Mouse (Mus musculus): ENCODE data around the gene Phyhipl. TPM values are rescaled to one million over a fixed set of nuclear protein-coding genes. Genes with fewer than 3 reads are reported as not detected.

Gene Phyhipl
- polyA plus RNA-seq, 1 experiment from 2014 or later, result 3.5 TPM

- H3K27ac ChIP-seq (replicated peaks), result no peak overlapping the region
- no peaks in the 10 kb centered on the region for H3K9me3 ChIP-seq (ENCODE audit: control insufficient read depth, low read length)
- no peak overlapping the region for H3K4me3 ChIP-seq (ENCODE audit: low read depth, low read length)
- ATAC-seq (ENCODE audit: low FRiP score, low TSS enrichment) (no peak), DNase-seq (ENCODE audit: low spot score) (no peak)
- H3K9ac ChIP-seq (ENCODE audit: low read length), result no peak overlapping the region
- H3K4me1 ChIP-seq (replicated peaks; ENCODE audit: control insufficient read depth, insufficient read depth), result no peaks in the 10 kb centered on the region
- TF ChIP-seq CTCF (IDR thresholded peaks at IDR 0.05; ENCODE audit: low read depth), result no peak
- TF ChIP-seq EP300 (optimal IDR thresholded peaks at IDR 0.05), result no peak
- no peaks in the 10 kb centered on the region for H3K27me3 ChIP-seq (ENCODE audit: control insufficient read depth, insufficient read depth, low read length)
- H3K36me3 ChIP-seq (ENCODE audit: control insufficient read depth, insufficient read depth, low read length), result no peaks in the 10 kb centered on the region
- no peak overlapping the region for H3K4me2 ChIP-seq (replicated peaks; ENCODE audit: low read depth)
- WGBS, result 88% methylated on average over 1 of the region's 1 CpGs
Observed at GRCm38 (mm10) chr10:70611633-70612032, 44.1 kb downstream of the Phyhipl start.

GRCm38 (mm10) chr10:70599925-70600305 is 55.9 kb downstream of the Phyhipl start:
- 0 out of 2 replicates have a peak, but pooled peaks have one; percentile 2 for ATAC-seq (ENCODE audit: low FRiP score, low TSS enrichment)
- Histone ChIP-seq H3K4me2 (replicated peaks; ENCODE audit: low read depth) (peak overlapping the region; percentile 91), H3K36me3 (ENCODE audit: control insufficient read depth, insufficient read depth, low read length) (no peaks in the 10 kb centered on the region), H3K4me1 (replicated peaks; ENCODE audit: control insufficient read depth, insufficient read depth) (no peaks in the 10 kb centered on the region), H3K9me3 (ENCODE audit: control insufficient read depth, low read length) (no peaks in the 10 kb centered on the region), H3K27me3 (ENCODE audit: control insufficient read depth, insufficient read depth, low read length) (peaks cover 7% of the 10 kb centered on the region; the same call in 1 of the 2 replicates), H3K4me3 (ENCODE audit: low read depth, low read length) (peak overlapping the region; percentile 60), H3K9ac (ENCODE audit: low read length) (no peak overlapping the region), H3K27ac (replicated peaks) (no peak overlapping the region)
- DNase-seq (ENCODE audit: low spot score), result peak; percentile 13
- 1% methylated on average over 24 of the region's 28 CpGs for WGBS
- no peak for TF ChIP-seq EP300 (optimal IDR thresholded peaks at IDR 0.05)
- no peak for TF ChIP-seq CTCF (IDR thresholded peaks at IDR 0.05; ENCODE audit: low read depth)

GRCm38 (mm10) chr10:70599126-70599924 is 56.4 kb downstream of the Phyhipl start:
- WGBS, result under 1% methylated on average over 62 of the region's 124 CpGs
- ATAC-seq (ENCODE audit: low FRiP score, low TSS enrichment) (peak; percentile 95), DNase-seq (ENCODE audit: low spot score) (peak; percentile 88)
- H3K9ac ChIP-seq (ENCODE audit: low read length), result peak overlapping the region; percentile 18
- peak overlapping the region; percentile 91 for H3K4me2 ChIP-seq (replicated peaks; ENCODE audit: low read depth)
- H3K4me3 ChIP-seq (ENCODE audit: low read depth, low read length), result peak overlapping the region; percentile 60
- H3K27me3 ChIP-seq (ENCODE audit: control insufficient read depth, insufficient read depth, low read length), result peaks cover 7% of the 10 kb centered on the region; the same call in 1 of the 2 replicates
- no peaks in the 10 kb centered on the region for H3K36me3 ChIP-seq (ENCODE audit: control insufficient read depth, insufficient read depth, low read length)
- TF ChIP-seq EP300 (optimal IDR thresholded peaks at IDR 0.05) (no peak), CTCF (IDR thresholded peaks at IDR 0.05; ENCODE audit: low read depth) (peak; percentile 19; the same call in 1 of the 2 replicates)
- no peak overlapping the region for H3K27ac ChIP-seq (replicated peaks)
- no peaks in the 10 kb centered on the region for H3K9me3 ChIP-seq (ENCODE audit: control insufficient read depth, low read length)
- no peaks in the 10 kb centered on the region for H3K4me1 ChIP-seq (replicated peaks; ENCODE audit: control insufficient read depth, insufficient read depth)

- DNase-seq (ENCODE audit: low spot score) (peak; percentile 49), ATAC-seq (ENCODE audit: low FRiP score, low TSS enrichment) (peak; percentile 28; the same call in 1 of the 2 replicates)
- Histone ChIP-seq H3K9ac (ENCODE audit: low read length) (peak overlapping the region; percentile 18), H3K36me3 (ENCODE audit: control insufficient read depth, insufficient read depth, low read length) (no peaks in the 10 kb centered on the region), H3K4me3 (ENCODE audit: low read depth, low read length) (peak overlapping the region; percentile 60), H3K9me3 (ENCODE audit: control insufficient read depth, low read length) (no peaks in the 10 kb centered on the region), H3K27me3 (ENCODE audit: control insufficient read depth, insufficient read depth, low read length) (peaks cover 7% of the 10 kb centered on the region; the same call in 1 of the 2 replicates), H3K27ac (replicated peaks) (no peak overlapping the region), H3K4me1 (replicated peaks; ENCODE audit: control insufficient read depth, insufficient read depth) (no peaks in the 10 kb centered on the region), H3K4me2 (replicated peaks; ENCODE audit: low read depth) (peak overlapping the region; percentile 91)
- TF ChIP-seq CTCF (IDR thresholded peaks at IDR 0.05; ENCODE audit: low read depth) (no peak), EP300 (optimal IDR thresholded peaks at IDR 0.05) (no peak)
- WGBS, result under 1% methylated on average over 47 of the region's 48 CpGs
Observed at GRCm38 (mm10) chr10:70598516-70599125, 57.1 kb downstream of the Phyhipl start.

GRCm38 (mm10) chr10:70598081-70598515 is 57.7 kb downstream of the Phyhipl start:
- Histone ChIP-seq H3K27me3 (ENCODE audit: control insufficient read depth, insufficient read depth, low read length) (peaks cover 7% of the 10 kb centered on the region; the same call in 1 of the 2 replicates), H3K9me3 (ENCODE audit: control insufficient read depth, low read length) (no peaks in the 10 kb centered on the region), H3K9ac (ENCODE audit: low read length) (no peak overlapping the region), H3K4me3 (ENCODE audit: low read depth, low read length) (peak overlapping the region; percentile 60; the same call in 1 of the 2 replicates), H3K27ac (replicated peaks) (no peak overlapping the region), H3K36me3 (ENCODE audit: control insufficient read depth, insufficient read depth, low read length) (no peaks in the 10 kb centered on the region), H3K4me2 (replicated peaks; ENCODE audit: low read depth) (peak overlapping the region; percentile 91), H3K4me1 (replicated peaks; ENCODE audit: control insufficient read depth, insufficient read depth) (no peaks in the 10 kb centered on the region)
- no peak for ATAC-seq (ENCODE audit: low FRiP score, low TSS enrichment)
- 18% methylated on average over 10 of the region's 10 CpGs for WGBS
- DNase-seq (ENCODE audit: low spot score), result no peak
- TF ChIP-seq EP300 (optimal IDR thresholded peaks at IDR 0.05) (no peak), CTCF (IDR thresholded peaks at IDR 0.05; ENCODE audit: low read depth) (no peak)
